Mouse (Mus musculus): Measurements from ENCODE around the gene Wasf1. TPM values are rescaled to one million over a fixed set of nuclear protein-coding genes. Genes with fewer than 3 reads are reported as not detected.

Gene Wasf1
- polyA plus RNA-seq, 1 experiment, result 155 TPM

GRCm38 (mm10) chr10:40887316-40887715, 4.0 kb downstream of the Wasf1 start:
- DNase-seq (ENCODE audit: extremely low spot score in 1 of 2, low spot score in 1 of 2), result no peak

- DNase-seq (ENCODE audit: extremely low spot score in 1 of 2, low spot score in 1 of 2), result peak in 1 of 2 experiments; percentile 59
These were observed 5.9 kb downstream of the Wasf1 start for GRCm38 (mm10) chr10:40889146-40889545.

- no peak for DNase-seq (ENCODE audit: extremely low spot score in 1 of 2, low spot score in 1 of 2)
These were observed 12.5 kb downstream of the Wasf1 start for GRCm38 (mm10) chr10:40895765-40896164.

GRCm38 (mm10) chr10:40896656-40897055, 13.4 kb downstream of the Wasf1 start:
- no peak for DNase-seq (ENCODE audit: extremely low spot score in 1 of 2, low spot score in 1 of 2)

- DNase-seq (ENCODE audit: extremely low spot score in 1 of 2, low spot score in 1 of 2), result no peak
These were observed 18.5 kb downstream of the Wasf1 start for GRCm38 (mm10) chr10:40901786-40902185.

GRCm38 (mm10) chr10:40906131-40906530, 22.9 kb downstream of the Wasf1 start:
- DNase-seq (ENCODE audit: extremely low spot score in 1 of 2, low spot score in 1 of 2), result no peak

GRCm38 (mm10) chr10:40906802-40907201, 23.5 kb downstream of the Wasf1 start:
- no peak for DNase-seq (ENCODE audit: extremely low spot score in 1 of 2, low spot score in 1 of 2)

GRCm38 (mm10) chr10:40908580-40908979, 25.3 kb downstream of the Wasf1 start:
- DNase-seq (ENCODE audit: extremely low spot score in 1 of 2, low spot score in 1 of 2), result peak in 1 of 2 experiments; percentile 63

GRCm38 (mm10) chr10:40910811-40911210, 27.5 kb downstream of the Wasf1 start:
- no peak for DNase-seq (ENCODE audit: extremely low spot score in 1 of 2, low spot score in 1 of 2)

GRCm38 (mm10) chr10:40915240-40915639, 32.0 kb downstream of the Wasf1 start:
- no peak for DNase-seq (ENCODE audit: extremely low spot score in 1 of 2, low spot score in 1 of 2)

- peak in 1 of 2 experiments; percentile 53 for DNase-seq (ENCODE audit: extremely low spot score in 1 of 2, low spot score in 1 of 2)
These were observed 35.6 kb downstream of the Wasf1 start for GRCm38 (mm10) chr10:40918669-40919440.

- DNase-seq (ENCODE audit: extremely low spot score in 1 of 2, low spot score in 1 of 2), result no peak
These were observed 36.2 kb downstream of the Wasf1 start for GRCm38 (mm10) chr10:40919464-40919863.

GRCm38 (mm10) chr10:40932995-40933394, 49.7 kb downstream of the Wasf1 start:
- DNase-seq (ENCODE audit: extremely low spot score in 1 of 2, low spot score in 1 of 2), result no peak

- peak in 1 of 2 experiments; percentile 63 for DNase-seq (ENCODE audit: extremely low spot score in 1 of 2, low spot score in 1 of 2)
These were observed 53.0 kb downstream of the Wasf1 start for GRCm38 (mm10) chr10:40936160-40936726.

GRCm38 (mm10) chr10:40937569-40937968, 54.3 kb downstream of the Wasf1 start:
- no peak for DNase-seq (ENCODE audit: extremely low spot score in 1 of 2, low spot score in 1 of 2)

GRCm38 (mm10) chr10:40942688-40943087, 59.4 kb downstream of the Wasf1 start:
- DNase-seq (ENCODE audit: extremely low spot score in 1 of 2, low spot score in 1 of 2), result no peak

- no peak for DNase-seq (ENCODE audit: extremely low spot score in 1 of 2, low spot score in 1 of 2)
These were observed 66.9 kb downstream of the Wasf1 start for GRCm38 (mm10) chr10:40950176-40950575.

- DNase-seq (ENCODE audit: extremely low spot score in 1 of 2, low spot score in 1 of 2), result peak; percentile 46 to 77
These were observed 72.9 kb downstream of the Wasf1 start for GRCm38 (mm10) chr10:40956206-40956605.

- no peak for DNase-seq (ENCODE audit: extremely low spot score in 1 of 2, low spot score in 1 of 2)
These were observed 78.1 kb downstream of the Wasf1 start for GRCm38 (mm10) chr10:40961365-40961764.

GRCm38 (mm10) chr10:40962008-40962407, 78.7 kb downstream of the Wasf1 start:
- no peak for DNase-seq (ENCODE audit: extremely low spot score in 1 of 2, low spot score in 1 of 2)

- peak; percentile 50 to 72 for DNase-seq (ENCODE audit: extremely low spot score in 1 of 2, low spot score in 1 of 2)
These were observed 81.3 kb downstream of the Wasf1 start for GRCm38 (mm10) chr10:40964546-40964945.

- no peak for DNase-seq (ENCODE audit: extremely low spot score in 1 of 2, low spot score in 1 of 2)
These were observed 85.3 kb downstream of the Wasf1 start for GRCm38 (mm10) chr10:40968551-40968950.

Measured in frontal cortex, adult 2 months (tissue).